Mouse (Mus musculus) cerebral cortex, adult 2 months (tissue): ENCODE results near the gene Podn.

ENCODE experiments used
- WGBS: fragments of 180-500 bp; shearing (Covaris S2); methylation state at CpG from one replicate; pipeline ENCODE4 v1.1.7; 2018; 5-methylcytosine and 5-hydroxymethylcytosine counted together

The Podn gene

GRCm38 (mm10) chr4:108077224-108077955 lies 18.9 kb downstream of the Podn start:
- 86% methylated on average over 3 of the region's 3 CpGs for WGBS

- WGBS = 91% methylated on average over 3 of the region's 3 CpGs
Observed at GRCm38 (mm10) chr4:108074204-108074823, 21.9 kb downstream of the Podn start.

GRCm38 (mm10) chr4:108072086-108072485 lies 24.2 kb downstream of the Podn start:
- 80% methylated on average over 3 of the region's 3 CpGs for WGBS

GRCm38 (mm10) chr4:108071235-108071901 lies 24.9 kb downstream of the Podn start:
- 2% methylated on average over 26 of the region's 26 CpGs for WGBS

- WGBS = 6% methylated on average over 8 of the region's 8 CpGs
Observed at GRCm38 (mm10) chr4:108070723-108071122, 25.5 kb downstream of the Podn start.

GRCm38 (mm10) chr4:108070286-108070685 lies 26.0 kb downstream of the Podn start:
- 60% methylated on average over 4 of the region's 4 CpGs for WGBS

- 89% methylated on average over 2 of the region's 2 CpGs for WGBS
Observed at GRCm38 (mm10) chr4:108068081-108068480, 28.2 kb downstream of the Podn start.

- 94% methylated on average over 7 of the region's 7 CpGs for WGBS
Observed at GRCm38 (mm10) chr4:108067261-108067660, 29.0 kb downstream of the Podn start.

GRCm38 (mm10) chr4:108066569-108066968 lies 29.7 kb downstream of the Podn start:
- WGBS = 95% methylated on average over 4 of the region's 4 CpGs

GRCm38 (mm10) chr4:108065176-108065844 lies 30.9 kb downstream of the Podn start:
- WGBS = 71% methylated on average over 2 of the region's 2 CpGs

- WGBS = 90% methylated on average over 6 of the region's 6 CpGs
Observed at GRCm38 (mm10) chr4:108063616-108064015, 32.6 kb downstream of the Podn start.

- 93% methylated on average over 5 of the region's 5 CpGs for WGBS
Observed at GRCm38 (mm10) chr4:108062524-108062923, 33.7 kb downstream of the Podn start.

GRCm38 (mm10) chr4:108060774-108061173 lies 35.5 kb downstream of the Podn start:
- 57% methylated on average over 4 of the region's 4 CpGs for WGBS

- WGBS = 43% methylated on average over 19 of the region's 19 CpGs
Observed at GRCm38 (mm10) chr4:108059601-108060379, 36.5 kb downstream of the Podn start.

- WGBS = 32% methylated on average over 10 of the region's 10 CpGs
Observed at GRCm38 (mm10) chr4:108058166-108058565, 38.1 kb downstream of the Podn start.

- 48% methylated on average over 2 of the region's 2 CpGs for WGBS
Observed at GRCm38 (mm10) chr4:108057247-108057646, 39.0 kb downstream of the Podn start.

GRCm38 (mm10) chr4:108055873-108056272 lies 40.4 kb downstream of the Podn start:
- WGBS = 86% methylated on average over 10 of the region's 10 CpGs

- WGBS = 87% methylated on average over 8 of the region's 8 CpGs
Observed at GRCm38 (mm10) chr4:108052673-108053072, 43.6 kb downstream of the Podn start.

- WGBS = 53% methylated on average over 10 of the region's 10 CpGs
Observed at GRCm38 (mm10) chr4:108051687-108052274, 44.5 kb downstream of the Podn start.

GRCm38 (mm10) chr4:108046136-108046535 lies 50.1 kb downstream of the Podn start:
- 68% methylated on average over 8 of the region's 8 CpGs for WGBS
